7 mouse cellular contexts compared by ENCODE assay signal in the genomic region with DNA sequence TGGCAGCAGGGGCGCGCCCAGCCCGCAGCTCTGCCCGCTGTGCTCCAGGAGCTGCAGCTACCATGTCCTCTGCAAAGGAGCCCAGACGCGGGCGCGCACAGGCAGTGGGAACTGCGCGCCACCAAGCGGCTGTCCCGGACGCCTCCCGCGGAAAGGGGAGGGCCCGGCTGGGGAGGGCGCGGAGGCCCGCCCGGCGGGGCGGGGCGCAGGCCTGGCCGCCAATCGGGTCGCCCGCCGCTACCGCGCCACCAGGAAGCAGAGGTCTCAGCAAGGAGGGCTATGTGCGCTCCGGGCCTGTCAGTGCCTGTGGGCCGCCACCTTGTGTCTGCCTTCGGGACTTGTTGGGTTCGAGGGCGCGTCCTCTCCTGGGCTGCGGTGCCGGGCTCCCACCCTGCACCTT.
DNase-seq lines count a peak whose midpoint lies in the region; ATAC-seq and TF ChIP-seq lines count a peak whose summit lies in the region.
"Not testable (repeated sequence)": the region's sequence is repeated elsewhere in the genome, so short reads cannot be mapped to it uniquely, and the experiment has no call there.

No protein-coding gene starts in this region.

- not testable (repeated sequence) for H3K27me3 ChIP-seq in hindbrain, embryonic 10.5 days (ENCODE audit: insufficient read depth, poor library complexity, severe bottlenecking); kidney, embryonic 16.5 days (ENCODE audit: insufficient read depth, low read length); liver, embryonic 14.5 days (ENCODE audit: control insufficient read depth, insufficient read depth, low read length); midbrain, embryonic 14.5 days (ENCODE audit: control insufficient read depth, insufficient read depth, low read length); stomach, embryonic 15.5 days (replicated peaks)

- TF ChIP-seq EP300 in liver, embryonic 14.5 days (IDR thresholded peaks at IDR 0.05; ENCODE audit: low read depth), result not testable (repeated sequence)

- H3K9ac ChIP-seq in kidney, embryonic 16.5 days (replicated peaks; ENCODE audit: low read length), result peak overlapping the region; percentile 46; the same call in 1 of the 2 replicates
- H3K9ac ChIP-seq in liver, embryonic 14.5 days (replicated peaks); midbrain, embryonic 14.5 days (replicated peaks; ENCODE audit: low read length); stomach, embryonic 15.5 days: not testable (repeated sequence)

- peak; percentile 95 for ATAC-seq in kidney, embryonic 16.5 days (ENCODE audit: low FRiP score, low TSS enrichment)
- ATAC-seq in liver, embryonic 14.5 days (ENCODE audit: insufficient read depth), result peak; percentile 76
- ATAC-seq in midbrain, embryonic 14.5 days (ENCODE audit: low FRiP score, low TSS enrichment), result not testable (repeated sequence)
- peak; percentile 75; the same call in 1 of the 2 replicates for ATAC-seq in stomach, embryonic 15.5 days (ENCODE audit: insufficient read depth, low FRiP score, low read depth)

- H3K9me3 ChIP-seq in hindbrain, embryonic 10.5 days, result peaks cover 25% of the 10 kb centered on the region; the same call in 1 of the 2 replicates
- not testable (repeated sequence) for H3K9me3 ChIP-seq in kidney, embryonic 16.5 days (ENCODE audit: low read length); liver, embryonic 14.5 days (ENCODE audit: control insufficient read depth, low read length); midbrain, embryonic 14.5 days (ENCODE audit: control insufficient read depth, low read length); stomach, embryonic 15.5 days

- not testable (repeated sequence) for H3K27ac ChIP-seq in hindbrain, embryonic 10.5 days; kidney, embryonic 16.5 days (ENCODE audit: low read length); liver, embryonic 14.5 days; midbrain, embryonic 14.5 days (replicated peaks; ENCODE audit: low read depth, low read length); stomach, embryonic 15.5 days

- peak; percentile 49 for TF ChIP-seq CTCF in liver, embryonic 14.5 days (IDR thresholded peaks at IDR 0.05; ENCODE audit: low read depth)

- not testable (repeated sequence) for H3K36me3 ChIP-seq in hindbrain, embryonic 10.5 days; kidney, embryonic 16.5 days (ENCODE audit: insufficient read depth, low read length); liver, embryonic 14.5 days (replicated peaks; ENCODE audit: control insufficient read depth, insufficient read depth, low read depth); midbrain, embryonic 14.5 days (ENCODE audit: control insufficient read depth, insufficient read depth, low read length); stomach, embryonic 15.5 days

- 2% methylated on average over 39 of the region's 39 CpGs for WGBS in hindbrain, embryonic 10.5 days
- under 1% methylated on average over 37 of the region's 39 CpGs for WGBS in kidney, embryonic 16.5 days
- WGBS in liver, embryonic 14.5 days (ENCODE audit: insufficient replicate concordance), result under 1% methylated on average over 33 of the region's 39 CpGs
- WGBS in midbrain, embryonic 14.5 days, result 2% methylated on average over 31 of the region's 39 CpGs
- under 1% methylated on average over 31 of the region's 39 CpGs for WGBS in stomach, embryonic 15.5 days

- H3K4me1 ChIP-seq in hindbrain, embryonic 10.5 days (replicated peaks); kidney, embryonic 16.5 days (ENCODE audit: insufficient read depth, low read length); liver, embryonic 14.5 days (replicated peaks; ENCODE audit: control insufficient read depth in 2 of 2, insufficient read depth in 2 of 2, low read length in 1 of 2); midbrain, embryonic 14.5 days (ENCODE audit: control insufficient read depth, insufficient read depth, low read length); stomach, embryonic 15.5 days: not testable (repeated sequence)

- DNase-seq in embryo, embryonic 11 days, result peak; percentile 65
- peak; percentile 18 for DNase-seq in gastrocnemius, postnatal 25 days
- DNase-seq in hindbrain, embryonic 10.5 days (ENCODE audit: low spot score), result peak; percentile 65
- peak in 1 of 3 experiments; percentile 19 for DNase-seq in liver, embryonic 14.5 days (ENCODE audit: low read depth in 3 of 3, low spot score in 3 of 3)
- DNase-seq in midbrain, embryonic 14.5 days, result peak; percentile 22

- peak overlapping the region; percentile 55 for H3K4me3 ChIP-seq in hindbrain, embryonic 10.5 days
- H3K4me3 ChIP-seq in kidney, embryonic 16.5 days (ENCODE audit: low read length), result peak overlapping the region; percentile 49
- H3K4me3 ChIP-seq in liver, embryonic 14.5 days (ENCODE audit: insufficient read depth in 1 of 2, low read depth in 2 of 2, low read length in 2 of 2), result peak overlapping the region; percentile 43 to 46
- peak overlapping the region; percentile 19 for H3K4me3 ChIP-seq in midbrain, embryonic 14.5 days (replicated peaks; ENCODE audit: low read depth, low read length)
- H3K4me3 ChIP-seq in stomach, embryonic 15.5 days (replicated peaks), result peak overlapping the region; percentile 47

- H3K4me2 ChIP-seq in kidney, embryonic 16.5 days (replicated peaks; ENCODE audit: low read depth, low read length), result peak overlapping the region; percentile 46
- H3K4me2 ChIP-seq in liver, embryonic 14.5 days (ENCODE audit: low read depth), result peak overlapping the region; percentile 52
- peak overlapping the region; percentile 25 for H3K4me2 ChIP-seq in midbrain, embryonic 14.5 days (ENCODE audit: low read length)
- H3K4me2 ChIP-seq in stomach, embryonic 15.5 days, result peak overlapping the region; percentile 55
